Comparison of ENCODE assay signal across 22 mouse cellular contexts in genomic region chr9:77460408-77460807, GRCm38 (mm10).
DNase-seq lines count a peak whose midpoint lies in the region; ATAC-seq and TF ChIP-seq lines count a peak whose summit lies in the region.
"Had no signal": no experiment of that assay in that cellular context is flagged by ENCODE, and none has a peak within 500 bp of the region (broad histone marks: within the 10 kb centered on the region; RNA-seq: fewer than 3 reads in every experiment).

No protein-coding gene starts in this region.

- TF ChIP-seq POLR2A in lung, adult 2 months (IDR thresholded peaks at IDR 0.05; ENCODE audit: borderline replicate concordance, extremely low read depth, low read depth, low read length) = no peak

- H3K27ac ChIP-seq in lung, postnatal 0 days (ENCODE audit: low read length) = no peak overlapping the region
- no peak overlapping the region for H3K27ac ChIP-seq in stomach, embryonic 15.5 days
- H3K27ac ChIP-seq: embryonic facial prominence, embryonic 12.5 days; forebrain, embryonic 15.5 days; hindbrain, embryonic 12.5 days had no signal

- peak; percentile 29; the same call in 1 of the 2 replicates for ATAC-seq in lung, postnatal 0 days
- peak; percentile 32; the same call in 1 of the 2 replicates for ATAC-seq in stomach, embryonic 15.5 days (ENCODE audit: insufficient read depth, low FRiP score, low read depth)
- ATAC-seq: CD4-positive, CD25-positive, alpha-beta regulatory T cell, adult 4 months; forebrain, embryonic 15.5 days had no signal

- no peak overlapping the region for H3K9ac ChIP-seq in lung, postnatal 0 days (replicated peaks; ENCODE audit: low read depth)
- H3K9ac ChIP-seq in stomach, embryonic 15.5 days = no peak overlapping the region
- H3K9ac ChIP-seq: embryonic facial prominence, embryonic 12.5 days; forebrain, embryonic 15.5 days; hindbrain, embryonic 12.5 days had no signal

- 64% methylated on average over 14 of the region's 14 CpGs for WGBS in lung, postnatal 0 days
- 74% methylated on average over 14 of the region's 14 CpGs for whole genome bisulfite sequencing in lung, adult 2 months
- WGBS in stomach, embryonic 15.5 days = 45% methylated on average over 14 of the region's 14 CpGs

- TF ChIP-seq CTCF in lung, postnatal 0 days (IDR thresholded peaks at IDR 0.05) = no peak
- no peak for TF ChIP-seq CTCF in lung, adult 2 months (IDR thresholded peaks at IDR 0.05; ENCODE audit: insufficient read depth, low read length)

- no peak overlapping the region for H3K4me2 ChIP-seq in lung, postnatal 0 days (replicated peaks; ENCODE audit: low read depth, low read length)
- no peak overlapping the region for H3K4me2 ChIP-seq in stomach, embryonic 15.5 days
- H3K4me2 ChIP-seq: embryonic facial prominence, embryonic 12.5 days; forebrain, embryonic 15.5 days; hindbrain, embryonic 12.5 days had no signal

- DNase-seq in kidney, postnatal 10 days = peak; percentile 31
- no peak for DNase-seq in kidney, postnatal 14 days
- DNase-seq in lung, postnatal 0 days (ENCODE audit: low spot score) = peak; percentile 32
- no peak for DNase-seq in lung, adult 2 months
- no peak for DNase-seq in layer of hippocampus, adult 8-10 months (ENCODE audit: low spot score in 2 of 2)
- no peak for DNase-seq in adrenal gland, postnatal 36 days
- DNase-seq: adrenal gland, adult 8-10 months; B cell, adult 2 months; cerebellum, adult 11 months; cerebellum, adult 8-10 months; cerebellum, postnatal 14 days; gastrocnemius, postnatal 36 days; heart, adult 18-20 months; heart, postnatal 10 days; heart, postnatal 4 days had no signal

- H3K9me3 ChIP-seq in lung, postnatal 0 days (ENCODE audit: low read length) = no peaks in the 10 kb centered on the region
- no peaks in the 10 kb centered on the region for H3K9me3 ChIP-seq in stomach, embryonic 15.5 days
- H3K9me3 ChIP-seq: embryonic facial prominence, embryonic 12.5 days; forebrain, embryonic 15.5 days; heart, embryonic 10.5 days; hindbrain, embryonic 12.5 days had no signal

- no peak overlapping the region for H3K4me3 ChIP-seq in lung, postnatal 0 days (ENCODE audit: low read depth, low read length)
- no peak overlapping the region for H3K4me3 ChIP-seq in lung, adult 2 months (replicated peaks; ENCODE audit: extremely low read depth, low read depth, low read length)
- H3K4me3 ChIP-seq in stomach, embryonic 15.5 days (replicated peaks) = no peak overlapping the region
- H3K4me3 ChIP-seq: embryonic facial prominence, embryonic 12.5 days; forebrain, embryonic 15.5 days; heart, embryonic 10.5 days; hindbrain, embryonic 12.5 days had no signal

- H3K36me3 ChIP-seq in lung, postnatal 0 days (ENCODE audit: insufficient read depth, low read length) = no peaks in the 10 kb centered on the region
- H3K36me3 ChIP-seq in stomach, embryonic 15.5 days = no peaks in the 10 kb centered on the region; the same call in 1 of the 2 replicates
- H3K36me3 ChIP-seq: forebrain, embryonic 15.5 days; G1E; hindbrain, embryonic 12.5 days had no signal

- H3K4me1 ChIP-seq in lung, postnatal 0 days (ENCODE audit: insufficient read depth, low read depth, low read length) = no peaks in the 10 kb centered on the region
- H3K4me1 ChIP-seq in lung, adult 2 months (ENCODE audit: control insufficient read depth, insufficient read depth, low read length) = no peaks in the 10 kb centered on the region
- H3K4me1 ChIP-seq in stomach, embryonic 15.5 days = no peaks in the 10 kb centered on the region; the same call in 1 of the 2 replicates

- H3K27me3 ChIP-seq in lung, postnatal 0 days (replicated peaks; ENCODE audit: insufficient read depth, low read length) = 0 out of 2 replicates have a peak, but pooled peaks cover 3% of the 10 kb centered on the region
- no peaks in the 10 kb centered on the region for H3K27me3 ChIP-seq in stomach, embryonic 15.5 days (replicated peaks)
- H3K27me3 ChIP-seq: embryonic facial prominence, embryonic 12.5 days; forebrain, embryonic 15.5 days; hindbrain, embryonic 12.5 days had no signal

- TF ChIP-seq EP300 in lung, postnatal 0 days (IDR thresholded peaks at IDR 0.05) = no peak

Comparison
In these comparisons a context has a peak if more than half of its experiments do, and no peak if none do; other contexts are left out.
1. DNase-seq: peak in kidney, postnatal 10 days (single experiment) and lung, postnatal 0 days (single experiment); none in kidney, postnatal 14 days (single experiment), lung, adult 2 months (single experiment), layer of hippocampus, adult 8-10 months (0 of 2) and adrenal gland, postnatal 36 days (0 of 2).